Comparison of ENCODE assay signal across 7 mouse cellular contexts in the genomic region with DNA sequence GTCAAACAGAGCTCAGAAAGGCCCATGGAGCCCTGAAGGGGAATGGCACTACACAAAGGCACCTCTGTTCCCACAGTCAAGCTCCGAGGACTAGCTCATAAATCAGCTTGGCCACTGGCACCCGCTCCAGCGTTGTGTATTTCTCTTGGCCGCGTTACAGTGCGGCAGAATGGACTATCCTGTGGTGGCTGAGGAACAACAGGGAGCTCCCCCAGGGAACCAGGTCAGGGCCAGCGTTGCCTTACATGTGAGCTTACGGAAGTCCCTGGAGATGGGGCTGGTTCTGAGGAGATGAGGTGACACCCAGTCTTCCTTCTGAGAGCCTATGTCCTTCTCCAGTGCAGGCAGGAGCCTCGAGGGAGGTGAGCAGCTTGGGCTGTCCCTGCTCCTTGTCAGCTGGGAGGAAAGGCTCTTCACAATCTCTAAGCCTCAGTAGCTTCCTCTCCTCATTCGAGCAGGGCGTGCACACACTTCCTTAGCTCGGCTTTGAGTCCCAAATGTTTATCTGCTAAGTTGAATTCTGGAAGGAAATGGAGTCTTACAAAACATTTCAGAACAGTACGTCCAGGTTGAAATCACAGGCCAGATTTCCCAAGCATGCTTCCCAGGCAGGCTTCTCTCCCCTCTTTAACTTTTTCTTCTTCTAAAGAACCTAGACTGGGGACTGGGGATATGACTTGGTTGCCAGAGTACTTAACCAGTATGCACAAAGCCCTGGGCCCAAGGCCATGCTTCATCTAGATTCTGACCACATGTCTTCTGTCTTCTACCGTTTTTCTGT. TPM values are rescaled to one million over a fixed set of nuclear protein-coding genes. Genes with fewer than 3 reads are reported as not detected.
DNase-seq lines count a peak whose midpoint lies in the region; ATAC-seq and TF ChIP-seq lines count a peak whose summit lies in the region.

No protein-coding gene starts in this region.

- intact Hi-C loops in gastrocnemius, adult 2 months (cut with DNase I), result no loop called here
- intact Hi-C loops in left cerebral cortex, postnatal 10 days (cut with DNase I), result loop anchor here (5.0 kb wide), 1 partner anchor 53 kb away; no protein-coding TSS in a partner anchor

- no peak for TF ChIP-seq POLR2A in brain, embryonic 14.5 days (IDR thresholded peaks at IDR 0.05; ENCODE audit: borderline replicate concordance, extremely low read depth, insufficient read depth, insufficient read length, poor library complexity, severe bottlenecking)

- H3K27me3 ChIP-seq in hindbrain, embryonic 16.5 days (replicated peaks; ENCODE audit: control insufficient read depth, insufficient read depth, low read length), result no peaks in the 10 kb centered on the region

- H3K36me3 ChIP-seq in hindbrain, embryonic 16.5 days (ENCODE audit: control insufficient read depth, insufficient read depth, low read length), result no peaks in the 10 kb centered on the region

- no peak for TF ChIP-seq CTCF in brain, embryonic 14.5 days (IDR thresholded peaks at IDR 0.05; ENCODE audit: borderline replicate concordance, extremely low read depth, insufficient read depth, insufficient read length)
- TF ChIP-seq CTCF in gastrocnemius, adult 2 months (IDR thresholded peaks at IDR 0.05), result no peak

- H3K27ac ChIP-seq in gastrocnemius, adult 2 months, result peak overlapping the region; percentile 81
- H3K27ac ChIP-seq in hindbrain, embryonic 16.5 days (ENCODE audit: low read depth, low read length), result peak overlapping the region; percentile 75

- no peak overlapping the region for H3K4me2 ChIP-seq in hindbrain, embryonic 16.5 days (ENCODE audit: low read length)

- 59% methylated on average over 14 of the region's 14 CpGs for WGBS in hindbrain, embryonic 16.5 days

- H3K9ac ChIP-seq in hindbrain, embryonic 16.5 days (ENCODE audit: low read depth, low read length), result no peak overlapping the region

- peak; percentile 87 to 94 for DNase-seq in adrenal gland, adult (ENCODE audit: inconsistent age in 2 of 2, low spot score in 1 of 2)
- DNase-seq in brain, embryonic 14.5 days (ENCODE audit: low read depth), result peak; percentile 59
- peak; percentile 67 for DNase-seq in gastrocnemius, adult 2 months
- DNase-seq in left cerebral cortex, postnatal 10 days (ENCODE audit: extremely low spot score in 1 of 2, low spot score in 2 of 2), result peak; percentile 73 to 81
- DNase-seq in neural tube, embryonic 10.5 days (ENCODE audit: extremely low spot score, low spot score), result peak; percentile 30

- no peaks in the 10 kb centered on the region for H3K9me3 ChIP-seq in hindbrain, embryonic 16.5 days (ENCODE audit: control insufficient read depth, low read length)

- ATAC-seq in hindbrain, embryonic 16.5 days, result peak; percentile 88
- no peak for ATAC-seq in erythroid progenitor cell, adult 5-6 weeks (replicated peaks; ENCODE audit: low FRiP score, poor library complexity, severe bottlenecking)

- 0 out of 2 replicates have a peak, but pooled peaks cover 2% of the 10 kb centered on the region for H3K4me1 ChIP-seq in hindbrain, embryonic 16.5 days (ENCODE audit: control insufficient read depth, insufficient read depth, low read depth, low read length)

- peak overlapping the region; percentile 24 for H3K4me3 ChIP-seq in gastrocnemius, adult 2 months
- no peak overlapping the region for H3K4me3 ChIP-seq in hindbrain, embryonic 16.5 days (ENCODE audit: low read length)

RNA-seq across cellular contexts. Expression of gene Myrip, which starts 59.3 kb away (rescaled TPM):
- polyA plus RNA-seq in brain, embryonic 14.5 days (2012; rRNA removed), result 3.9 and 8.0 TPM in 2 replicates
- total RNA-seq in gastrocnemius, adult 2 months (2021), result 1 to 10 TPM in 1 of 2 experiments, under 1 TPM in 1; 0.98 to 1.2 TPM
- 7.3 and 8.1 TPM in 2 replicates for polyA plus RNA-seq in hindbrain, embryonic 16.5 days (2015; fragmentation: Nextera tagmentation; extraction: Ambion mirVana)
- total RNA-seq in left cerebral cortex, postnatal 10 days (2021), result 10 to 100 TPM; 63.5 to 70.6 TPM
- total RNA-seq in erythroid progenitor cell, adult 5-6 weeks (2015; ENCODE audit: low replicate concordance), result not detected in 2 replicates
- total RNA-seq in erythroid progenitor cell, adult 5-6 weeks (2017; ENCODE audit: low replicate concordance), result not detected in 2 replicates

Comparison
In these comparisons a context has a peak if more than half of its experiments do, and no peak if none do; other contexts are left out.
1. DNase-seq: peak in every context shown above with its lines; median percentile 90 in adrenal gland, adult; 77 in left cerebral cortex, postnatal 10 days; 67 in gastrocnemius, adult 2 months; 59 in brain, embryonic 14.5 days; 30 in neural tube, embryonic 10.5 days.
2. RNA of gene Myrip, which starts 59.3 kb away (total RNA-seq): 63.5 to 70.6 TPM in left cerebral cortex, postnatal 10 days; 0.98 to 1.2 TPM in gastrocnemius, adult 2 months and not detected in erythroid progenitor cell, adult 5-6 weeks; every median in the first group is over 10 times any median in the second.